Mouse (Mus musculus) limb, embryonic 10.5 days (tissue): ENCODE data around the gene Catsper3. TPM values are rescaled to one million over a fixed set of nuclear protein-coding genes. Genes with fewer than 3 reads are reported as not detected.

Experiments
- DNase-seq: peaks from one replicate; pipeline ENCODE4 v3.0.0-alpha.2; 2017; ENCODE audit warnings: low spot score
- H3K27ac ChIP-seq: fragments of 300-500 bp; sonication (generic); 2 replicates; pipeline ENCODE4 v1.5.1; 2016; ENCODE audit warnings: mild to moderate bottlenecking
- H3K27me3 ChIP-seq: fragments of 300-500 bp; sonication (generic); 2 replicates; pipeline ENCODE4 v1.6.1; 2016; ENCODE audit warnings: low read depth, mild to moderate bottlenecking; ENCODE audit not compliant: poor library complexity, severe bottlenecking
- H3K36me3 ChIP-seq: fragments of 300-500 bp; sonication (generic); 2 replicates; pipeline ENCODE4 v1.6.1; 2016; ENCODE audit warnings: mild to moderate bottlenecking, moderate library complexity
- H3K4me1 ChIP-seq: fragments of 300-500 bp; sonication (generic); 2 replicates; pipeline ENCODE4 v1.6.1; 2016
- H3K4me3 ChIP-seq: fragments of 300-500 bp; sonication (generic); 2 replicates; pipeline ENCODE4 v1.5.1; 2016; ENCODE audit warnings: mild to moderate bottlenecking, moderate library complexity
- H3K9me3 ChIP-seq: fragments of 300-500 bp; sonication (generic); replicated peaks from 2 replicates; pipeline ENCODE4 v1.6.1; 2016; ENCODE audit warnings: mild to moderate bottlenecking
- WGBS: fragments of 180-500 bp; shearing (Covaris S2); methylation state at CpG from one replicate; pipeline ENCODE4 v1.1.7; 2016; 5-methylcytosine and 5-hydroxymethylcytosine counted together
- polyA plus RNA-seq: library from polyadenylated mRNA; unstranded; fragments of >200 nt; fragmentation: Nextera tagmentation; extraction: Ambion mirVana; gene quantifications from 2 replicates; pipeline ENCODE4 v1.2.1, GENCODE M21; 2016

The Catsper3 gene
- polyA plus RNA-seq, 1 experiment from 2014 or later = 0.25 TPM

DNA sequence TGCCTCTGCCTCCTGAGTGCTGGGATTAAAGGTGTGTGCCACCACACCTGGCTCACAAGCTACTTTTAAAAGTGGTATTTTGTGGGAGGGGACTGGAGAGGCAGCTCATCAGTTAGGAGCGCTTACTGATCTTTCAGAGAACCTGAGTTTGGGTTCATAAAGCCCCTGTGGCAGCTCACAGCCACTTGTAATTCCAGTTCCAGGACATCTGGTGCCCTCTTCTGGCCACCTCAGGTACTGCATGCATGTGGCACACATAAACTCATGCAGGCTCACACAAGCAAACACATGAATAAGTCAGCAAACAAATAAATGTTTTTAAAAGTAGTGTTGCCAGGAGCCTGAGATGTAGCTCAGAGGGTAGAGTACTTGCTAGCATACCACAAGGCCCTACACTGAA is 59.3 kb downstream of the Catsper3 start:
- Histone ChIP-seq H3K4me1 (peaks cover 56% of the 10 kb centered on the region), H3K27ac (no peak overlapping the region), H3K36me3 (no peaks in the 10 kb centered on the region), H3K4me3 (no peak overlapping the region), H3K27me3 (peaks cover 74% of the 10 kb centered on the region), H3K9me3 (no peaks in the 10 kb centered on the region)
- WGBS = 91% methylated on average over 1 of the region's 1 CpGs
- DNase-seq = no peak

DNA sequence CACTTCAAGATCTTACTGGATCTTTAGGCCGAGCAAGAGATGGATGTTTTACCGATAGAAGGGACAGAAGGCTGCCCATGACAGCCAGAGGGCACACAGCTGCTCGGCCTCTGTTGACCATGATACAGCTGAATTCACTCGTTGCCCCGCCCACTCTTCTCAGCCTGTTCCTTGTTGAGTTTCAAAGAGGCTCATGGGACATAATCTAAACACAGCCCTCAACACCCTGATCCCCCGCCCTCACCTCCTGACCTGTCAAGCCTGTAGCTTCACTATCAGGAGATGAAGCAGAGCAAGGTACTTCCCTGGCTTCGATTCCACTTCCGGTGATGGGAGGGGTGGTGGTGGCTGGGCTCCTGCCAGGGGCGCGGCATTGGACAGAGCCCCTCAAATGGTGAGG is 63.4 kb downstream of the Catsper3 start:
- Histone ChIP-seq H3K4me3 (peak overlapping the region; percentile 9; the same call in 1 of the 2 replicates), H3K9me3 (no peaks in the 10 kb centered on the region), H3K27ac (peak overlapping the region; percentile 58), H3K36me3 (no peaks in the 10 kb centered on the region), H3K4me1 (peaks cover 43% of the 10 kb centered on the region), H3K27me3 (peaks cover 57% of the 10 kb centered on the region)
- 38% methylated on average over 10 of the region's 10 CpGs for WGBS
- no peak for DNase-seq

DNA sequence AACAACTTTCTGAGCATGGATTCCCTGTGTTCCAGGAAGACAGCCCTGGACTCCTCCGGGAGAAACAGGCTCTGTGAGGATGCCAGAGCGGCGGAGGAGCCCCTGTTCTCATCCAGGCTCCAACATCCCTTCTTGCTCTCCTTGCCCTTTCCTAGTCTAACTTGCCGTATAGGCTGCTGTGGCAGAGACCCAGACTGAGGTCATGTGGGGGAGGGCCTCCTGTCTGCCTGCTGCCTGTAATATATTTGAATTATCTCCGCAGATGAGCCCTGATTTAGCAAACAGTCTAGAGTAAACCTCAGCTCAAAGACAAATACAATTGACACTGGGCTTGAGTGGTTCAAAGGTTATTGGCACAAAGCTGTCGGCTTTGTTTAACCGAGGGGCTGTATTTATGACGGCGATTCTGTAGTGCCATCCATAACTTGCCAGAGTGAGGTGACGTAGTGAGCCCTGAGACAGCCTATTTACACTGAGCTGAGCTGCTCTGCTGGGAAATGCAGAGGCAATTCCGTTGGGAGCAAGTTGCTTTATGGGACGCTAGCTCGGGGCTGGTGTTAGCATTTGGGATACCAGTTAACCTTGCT is 64.3 kb downstream of the Catsper3 start:
- Histone ChIP-seq H3K27me3 (peaks cover 57% of the 10 kb centered on the region), H3K4me3 (0 out of 2 replicates have a peak overlapping the region, but pooled peaks have one; percentile 3), H3K9me3 (no peaks in the 10 kb centered on the region), H3K4me1 (peaks cover 43% of the 10 kb centered on the region), H3K36me3 (no peaks in the 10 kb centered on the region), H3K27ac (peak overlapping the region; percentile 58; the same call in 1 of the 2 replicates)
- no peak for DNase-seq
- WGBS = 28% methylated on average over 13 of the region's 13 CpGs

DNA sequence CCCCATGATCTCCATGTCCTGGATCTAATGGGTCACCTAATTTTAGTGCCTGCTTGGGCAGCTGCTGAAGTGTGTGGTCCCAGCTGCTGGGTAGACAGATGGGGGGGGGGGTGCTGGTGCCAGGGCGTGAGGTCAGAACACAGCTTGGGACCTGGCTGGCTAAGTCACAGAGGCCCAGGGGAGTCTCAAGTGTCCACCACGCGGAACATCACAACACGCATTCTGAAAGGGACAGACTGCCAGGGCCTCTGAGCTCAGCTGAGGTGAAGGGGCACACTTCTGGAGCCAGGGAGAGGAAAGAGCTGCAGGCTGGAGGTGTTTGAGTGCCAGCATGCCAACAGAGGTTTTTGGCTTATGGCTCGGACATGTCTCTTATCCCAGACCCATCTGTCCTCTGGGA is 66.4 kb downstream of the Catsper3 start:
- Histone ChIP-seq H3K4me1 (peaks cover 48% of the 10 kb centered on the region), H3K27me3 (peaks cover 50% of the 10 kb centered on the region), H3K27ac (no peak overlapping the region), H3K36me3 (no peaks in the 10 kb centered on the region), H3K9me3 (no peaks in the 10 kb centered on the region), H3K4me3 (no peak overlapping the region)
- no peak for DNase-seq
- 79% methylated on average over 5 of the region's 5 CpGs for WGBS

DNA sequence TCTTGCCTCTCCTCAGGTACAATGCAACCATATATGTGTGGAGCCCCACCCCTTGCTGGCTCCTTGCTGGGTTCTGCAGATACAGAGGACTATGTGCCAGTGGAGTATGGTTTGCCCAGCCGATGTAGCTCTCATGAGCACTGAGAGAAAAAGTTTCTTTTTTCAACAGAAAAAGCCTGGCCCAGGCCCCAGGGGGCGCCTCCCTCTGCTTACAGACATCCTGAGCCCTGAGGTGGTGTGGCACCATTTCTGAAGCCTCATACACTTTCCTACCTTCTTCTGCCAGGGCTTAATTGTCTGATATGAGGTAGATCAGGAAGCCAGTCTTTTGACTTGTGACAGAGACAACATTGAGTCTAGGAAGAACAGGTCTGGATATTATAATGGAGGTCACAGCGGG is 67.8 kb downstream of the Catsper3 start:
- Histone ChIP-seq H3K36me3 (no peaks in the 10 kb centered on the region), H3K27ac (no peak overlapping the region), H3K4me1 (peaks cover 47% of the 10 kb centered on the region), H3K4me3 (no peak overlapping the region), H3K9me3 (no peaks in the 10 kb centered on the region), H3K27me3 (peaks cover 51% of the 10 kb centered on the region)
- DNase-seq = no peak
- WGBS = 80% methylated on average over 3 of the region's 3 CpGs

DNA sequence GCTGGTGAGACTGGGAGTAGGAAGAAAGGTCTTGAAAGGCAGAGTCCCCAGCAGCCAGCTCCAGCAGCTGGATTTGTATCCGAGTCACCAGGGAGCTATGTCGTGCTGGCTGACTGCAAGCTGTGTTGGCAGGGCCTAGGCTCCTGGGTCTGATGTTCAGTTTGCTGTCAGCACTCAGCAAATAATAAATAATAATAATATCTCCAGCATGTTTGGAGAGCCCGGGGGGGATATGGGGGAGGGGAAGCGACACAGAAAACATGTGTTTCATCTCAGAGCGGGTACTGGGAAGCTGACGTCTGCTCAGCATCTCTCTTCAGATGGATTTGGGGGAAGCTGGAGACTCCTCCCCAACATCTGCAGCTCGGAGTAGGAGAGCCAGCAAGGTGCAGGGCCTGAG is 71.4 kb downstream of the Catsper3 start:
- H3K9me3 ChIP-seq = no peaks in the 10 kb centered on the region
- no peak overlapping the region for H3K4me3 ChIP-seq
- H3K36me3 ChIP-seq = no peaks in the 10 kb centered on the region
- H3K27ac ChIP-seq = no peak overlapping the region
- peaks cover 22% of the 10 kb centered on the region for H3K4me1 ChIP-seq
- DNase-seq = no peak
- WGBS = 35% methylated on average over 7 of the region's 7 CpGs
- peaks cover 43% of the 10 kb centered on the region for H3K27me3 ChIP-seq

DNA sequence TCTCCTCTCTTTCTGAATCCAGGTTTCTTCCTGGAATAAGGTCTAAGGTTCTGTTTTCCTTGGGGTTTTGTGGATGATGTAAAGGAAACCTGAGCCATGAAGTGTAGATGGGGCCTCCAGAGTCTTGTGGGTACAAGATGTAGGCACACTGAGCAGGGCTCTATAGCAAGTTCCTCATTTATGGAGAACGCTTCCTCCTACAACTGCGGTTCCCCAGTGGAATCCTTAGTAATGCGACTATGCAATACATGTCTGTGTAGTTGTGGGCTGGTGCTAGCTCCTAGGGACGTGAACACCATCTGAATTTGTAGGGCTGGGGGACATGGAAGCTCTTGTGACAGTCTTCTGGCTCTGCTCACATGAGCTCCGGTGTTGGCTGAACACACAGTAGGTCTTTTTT is 74.1 kb downstream of the Catsper3 start:
- H3K27ac ChIP-seq = no peak overlapping the region
- H3K36me3 ChIP-seq = no peaks in the 10 kb centered on the region
- H3K4me1 ChIP-seq = peaks cover 20% of the 10 kb centered on the region
- peaks cover 36% of the 10 kb centered on the region for H3K27me3 ChIP-seq
- no peaks in the 10 kb centered on the region for H3K9me3 ChIP-seq
- no peak for DNase-seq
- H3K4me3 ChIP-seq = no peak overlapping the region
- 95% methylated on average over 5 of the region's 5 CpGs for WGBS

Other genes starting within 250 kb of the Catsper3 start
- 94.0 and 102 TPM in 2 replicates for gene Ddx41, start 247.9 kb upstream of the Catsper3 start, polyA plus RNA-seq
- 65.8 and 70.7 TPM in 2 replicates for gene Fam193b, start 213.4 kb upstream of the Catsper3 start, polyA plus RNA-seq
- gene Tmed9, start 210.8 kb upstream of the Catsper3 start, polyA plus RNA-seq = 111 and 123 TPM in 2 replicates
- 30.9 and 31.6 TPM in 2 replicates for gene B4galt7, start 184.7 kb upstream of the Catsper3 start, polyA plus RNA-seq
- 48.1 and 53.3 TPM in 2 replicates for gene Caml, start 161.6 kb upstream of the Catsper3 start, polyA plus RNA-seq
- gene Ddx46, start 149.5 kb upstream of the Catsper3 start, polyA plus RNA-seq = 41.5 and 45.6 TPM in 2 replicates
- 55.5 and 65.2 TPM in 2 replicates for gene B230219D22Rik, start 91.4 kb upstream of the Catsper3 start, polyA plus RNA-seq
- 65.9 and 76.8 TPM in 2 replicates for gene Txndc15, start 69.9 kb upstream of the Catsper3 start, polyA plus RNA-seq
- gene Pcbd2, start 57.2 kb upstream of the Catsper3 start, polyA plus RNA-seq = 43.7 and 44.4 TPM in 2 replicates
- gene Pitx1, start 51.6 kb downstream of the Catsper3 start, polyA plus RNA-seq = 77.9 and 151 TPM in 2 replicates